Mouse (Mus musculus): Measurements from ENCODE around the gene Ccdc185.

GRCm38 (mm10) chr1:182797048-182797447 is 48.1 kb upstream of the Ccdc185 start:
- TF ChIP-seq CTCF (IDR thresholded peaks at IDR 0.05) = no peak
- TF ChIP-seq EP300 (IDR thresholded peaks at IDR 0.05) = no peak
